Mouse (Mus musculus) frontal cortex, adult (tissue): ENCODE measurements around the gene Krtap28-13.

Source experiments
- ATAC-seq: cut with Nextera tagmentation; 2 replicates; pipeline ENCODE4 v1.9.2; 2017; ENCODE audit warnings: mild to moderate bottlenecking, moderate library complexity, mixed read lengths; ENCODE audit not compliant: low TSS enrichment

Krtap28-13 gene

DNA sequence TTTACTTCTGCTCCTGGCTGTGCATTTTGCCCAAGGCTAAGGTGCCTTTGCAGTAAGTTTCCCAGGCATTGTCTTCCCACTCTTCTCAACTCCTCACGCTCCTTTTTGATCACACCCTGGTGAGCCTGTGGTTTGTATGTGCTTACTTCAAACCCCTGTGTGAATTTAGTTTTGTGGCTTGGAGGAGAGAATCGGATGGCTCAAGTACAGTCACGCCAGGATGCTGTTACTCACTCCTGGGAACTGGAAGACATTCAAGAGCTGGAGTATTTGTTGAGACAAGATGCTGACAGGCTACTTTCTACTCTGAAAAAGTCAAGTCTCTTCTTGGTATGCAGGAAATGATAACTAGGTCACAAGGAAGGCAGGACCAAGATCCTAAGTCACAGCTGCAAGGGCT is 30.5 kb downstream of the Krtap28-13 start:
- peak; percentile 59; the same call in 1 of the 2 replicates for ATAC-seq

DNA sequence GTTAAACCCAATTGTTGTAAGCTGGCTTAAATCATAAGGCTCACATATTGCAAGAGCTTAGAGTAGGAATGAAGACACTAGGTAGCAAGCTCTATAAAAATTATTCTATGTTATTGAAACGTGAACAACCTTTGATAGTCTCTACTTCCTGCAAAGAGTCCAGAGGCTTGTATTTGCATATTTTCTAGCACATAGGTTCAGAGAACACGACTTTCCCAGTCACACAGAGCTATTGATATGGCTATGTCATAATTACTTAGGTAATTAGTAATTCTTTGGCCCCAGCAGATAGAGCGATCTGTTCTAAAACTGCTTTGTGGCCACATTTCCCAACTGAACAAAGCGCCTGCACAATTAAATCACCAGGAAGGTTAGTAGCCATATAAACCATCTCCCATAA is 36.2 kb downstream of the Krtap28-13 start:
- ATAC-seq, result no peak

DNA sequence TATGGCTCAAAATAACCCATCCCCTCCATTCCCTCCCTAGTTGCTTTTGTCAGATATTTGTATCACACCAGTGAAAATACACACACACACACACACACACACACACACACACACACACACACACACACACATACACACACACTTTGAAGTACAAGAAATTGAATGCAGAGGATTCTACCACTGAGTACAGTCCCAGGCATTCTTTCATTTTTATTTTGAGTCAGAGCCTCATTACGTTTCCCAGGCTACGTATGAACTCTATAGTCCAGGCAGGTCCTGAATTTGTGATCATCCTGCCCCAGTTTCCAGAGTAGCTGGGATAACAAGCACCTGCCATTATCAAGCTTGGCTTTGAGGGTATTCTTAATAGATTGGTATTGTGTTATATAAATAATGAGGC is 38.4 kb downstream of the Krtap28-13 start:
- ATAC-seq, result no peak

DNA sequence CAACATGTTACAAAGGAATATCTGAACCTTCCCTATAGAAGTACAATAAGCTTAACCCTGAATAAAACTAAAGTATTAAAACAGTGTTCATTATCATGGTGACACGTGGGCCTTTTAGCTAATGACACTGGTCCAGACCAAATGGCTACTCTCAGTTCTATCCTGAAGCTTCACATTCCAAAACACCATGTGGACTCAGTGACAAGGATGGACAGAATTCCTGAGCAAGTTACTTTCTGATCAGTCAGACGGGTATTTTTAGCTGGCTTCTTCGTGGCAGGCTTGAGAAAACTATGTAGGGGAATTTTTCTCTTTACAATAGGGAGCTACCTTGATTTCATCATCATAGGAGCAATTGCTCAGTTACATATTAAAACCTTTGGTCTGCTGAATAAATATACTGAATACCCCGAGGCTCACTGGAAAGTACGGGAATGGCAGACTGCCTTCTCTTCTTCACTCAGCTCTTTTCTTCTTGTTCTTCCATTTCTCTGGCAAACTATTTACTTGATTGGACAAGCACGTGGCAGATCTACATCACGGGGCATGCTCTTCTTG is 38.9 kb downstream of the Krtap28-13 start:
- no peak for ATAC-seq

DNA sequence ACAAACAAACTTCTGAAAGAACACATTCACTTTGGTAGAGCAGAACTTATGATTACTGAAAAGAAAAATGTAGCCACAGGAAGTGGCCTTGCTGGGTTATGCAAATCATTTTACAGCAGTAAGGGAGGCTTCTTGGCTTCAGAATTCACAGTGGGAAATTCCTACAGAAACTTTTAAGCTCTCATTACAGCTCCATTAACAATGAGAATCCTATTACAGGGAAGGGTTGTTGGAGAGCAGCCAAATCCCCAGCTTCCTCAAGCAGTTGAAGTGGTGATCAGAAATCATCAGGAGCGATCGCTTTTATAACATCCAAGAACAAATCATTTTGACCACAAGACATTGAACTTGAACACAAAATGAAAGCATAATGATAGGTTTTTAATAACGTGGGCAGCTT is 41.2 kb downstream of the Krtap28-13 start:
- no peak for ATAC-seq

DNA sequence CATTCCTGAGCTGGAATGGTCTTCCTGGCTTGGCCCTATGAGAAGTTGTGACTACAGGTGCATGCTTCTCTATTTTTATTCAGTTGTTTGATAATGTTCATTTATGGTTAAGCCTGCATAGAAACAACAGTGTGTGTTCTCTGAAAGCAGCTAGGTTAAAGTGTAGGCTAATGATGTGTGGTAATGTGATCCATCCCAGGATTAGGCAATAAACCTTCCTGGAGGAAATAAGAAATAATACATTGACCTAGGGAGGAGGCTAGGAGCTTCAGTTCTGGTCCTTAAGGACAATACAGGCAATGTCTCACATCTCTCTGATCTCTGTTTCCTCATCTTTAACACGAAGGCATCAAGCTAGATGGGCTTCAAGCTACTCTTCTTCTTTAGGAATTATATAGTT is 44.7 kb downstream of the Krtap28-13 start:
- no peak for ATAC-seq

DNA sequence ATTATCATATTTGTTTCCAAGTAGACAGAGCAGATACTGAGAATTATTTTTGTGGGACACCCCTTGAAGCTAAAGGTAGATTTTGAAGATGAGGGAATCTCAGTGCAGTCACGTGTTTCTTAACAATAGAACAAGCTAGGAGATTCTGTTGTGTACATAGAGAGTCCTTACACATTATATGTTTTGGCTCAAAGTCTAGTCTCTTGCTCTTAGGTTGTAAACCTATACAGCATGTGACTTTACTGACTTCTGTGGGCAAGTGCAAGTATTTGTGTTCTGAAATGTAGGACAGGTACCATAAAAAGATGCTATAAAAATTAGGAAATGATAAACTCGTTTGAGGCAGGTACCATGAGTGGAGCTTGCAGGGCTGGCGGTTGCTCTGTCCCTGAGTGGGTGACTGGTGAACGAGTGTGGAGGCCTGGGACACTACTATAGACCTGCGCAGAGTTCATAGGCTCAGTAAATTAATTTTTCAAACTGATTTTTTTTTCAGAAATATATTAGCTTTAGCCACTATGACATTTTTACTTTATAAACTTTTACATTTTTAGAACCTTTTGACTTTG is 46.8 kb downstream of the Krtap28-13 start:
- ATAC-seq, result no peak

DNA sequence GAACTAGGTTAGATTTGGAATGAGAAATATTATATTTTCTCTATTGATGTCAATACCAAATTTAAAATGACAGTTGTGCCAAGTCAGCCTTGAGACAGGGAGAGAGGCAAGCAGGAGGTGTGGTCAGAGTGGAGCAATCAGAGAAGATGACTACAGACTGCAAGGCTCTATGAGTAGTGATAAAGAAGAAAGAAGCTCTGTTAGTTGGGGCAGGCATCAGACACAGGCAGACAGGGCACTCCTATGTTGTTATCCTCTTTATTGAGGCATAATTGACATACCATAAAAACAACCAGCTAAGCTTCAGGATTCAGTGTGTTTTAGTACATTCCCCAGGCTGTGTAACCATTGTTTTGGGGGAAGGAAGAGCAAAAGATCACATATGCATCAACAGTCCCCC is 50.3 kb downstream of the Krtap28-13 start:
- no peak for ATAC-seq
